Mouse (Mus musculus): ENCODE results near the gene Focad.

GRCm38 (mm10) chr4:88120091-88120490 lies 25.7 kb downstream of the Focad start:
- TF ChIP-seq EP300 (IDR thresholded peaks at IDR 0.05; ENCODE audit: low read depth) (no peak), CTCF (IDR thresholded peaks at IDR 0.05; ENCODE audit: low read depth) (no peak)
